Mouse (Mus musculus) intestine, embryonic 15.5 days (tissue): ENCODE data around the gene Pole4. TPM values are rescaled to one million over a fixed set of nuclear protein-coding genes. Genes with fewer than 3 reads are reported as not detected.
A peak's percentile ranks its signal among the peaks of the same experiment; 100 is the strongest.
"Not testable (repeated sequence)": the region's sequence is repeated elsewhere in the genome, so short reads cannot be mapped to it uniquely, and the experiment has no call there.

Experiments used
- ATAC-seq: fragments of 200-750 bp; cut with Nextera tagmentation; 2 replicates; pipeline ENCODE4 v1.8.0; 2017; ENCODE audit warnings: moderate TSS enrichment, moderate library complexity
- H3K27ac ChIP-seq: fragments of 300-500 bp; sonication (generic); 2 replicates; pipeline ENCODE4 v1.5.1; 2015; ENCODE audit warnings: mild to moderate bottlenecking, inconsistent platforms
- H3K27me3 ChIP-seq: fragments of 300-500 bp; sonication (generic); replicated peaks from 2 replicates; pipeline ENCODE4 v1.6.1; 2015; ENCODE audit warnings: inconsistent platforms
- H3K36me3 ChIP-seq: fragments of 300-500 bp; sonication (generic); 2 replicates; pipeline ENCODE4 v1.6.1; 2015; ENCODE audit warnings: inconsistent platforms
- H3K4me1 ChIP-seq: fragments of 300-500 bp; sonication (generic); replicated peaks from 2 replicates; pipeline ENCODE4 v1.6.1; 2015; ENCODE audit warnings: inconsistent platforms
- H3K4me2 ChIP-seq: fragments of 300-500 bp; sonication (generic); replicated peaks from 2 replicates; pipeline ENCODE4 v1.6.1; 2015; ENCODE audit warnings: mild to moderate bottlenecking, inconsistent platforms
- H3K4me3 ChIP-seq: fragments of 300-500 bp; sonication (generic); replicated peaks from 2 replicates; pipeline ENCODE4 v1.5.1; 2015; ENCODE audit warnings: inconsistent platforms
- H3K9ac ChIP-seq: fragments of 300-500 bp; sonication (generic); 2 replicates; pipeline ENCODE4 v1.6.1; 2015; ENCODE audit warnings: inconsistent platforms
- H3K9me3 ChIP-seq: fragments of 300-500 bp; sonication (generic); 2 replicates; pipeline ENCODE4 v1.6.1; 2016; ENCODE audit warnings: inconsistent platforms
- WGBS: fragments of 180-500 bp; shearing (Covaris S2); methylation state at CpG from one replicate; pipeline ENCODE4 v1.1.7; 2015; 5-methylcytosine and 5-hydroxymethylcytosine counted together
- polyA plus RNA-seq: library from polyadenylated mRNA; unstranded; fragments of >200 nt; fragmentation: Nextera tagmentation; extraction: Ambion mirVana; gene quantifications from 2 replicates; pipeline ENCODE4 v1.2.1, GENCODE M21; 2015

Pole4 gene
- polyA plus RNA-seq, 1 experiment from 2014 or later: 101 TPM

DNA sequence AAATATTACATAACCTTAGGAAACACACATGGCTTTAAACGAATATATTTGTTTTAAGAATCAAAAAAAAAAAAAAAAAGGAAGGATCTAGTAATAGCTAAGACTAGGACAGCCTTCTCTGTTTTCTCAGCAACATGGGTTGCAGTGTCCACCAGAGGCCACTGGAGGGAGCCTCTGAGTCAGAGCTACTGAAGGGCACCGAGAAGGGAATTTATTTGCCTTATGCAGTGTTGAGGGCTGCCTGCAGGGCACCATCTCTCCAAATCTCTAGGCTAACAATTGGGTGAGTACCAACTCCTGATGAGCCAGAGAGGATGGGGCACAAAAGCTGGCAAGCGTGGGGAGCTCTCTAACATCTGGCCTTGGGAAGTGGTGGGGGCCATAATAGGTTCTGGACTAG is 9.1 kb upstream of the Pole4 start:
- ATAC-seq: peak; percentile 57; the same call in 1 of the 2 replicates
- no peak overlapping the region for H3K4me3 ChIP-seq
- 0 out of 2 replicates have a peak, but pooled peaks cover 2% of the 10 kb centered on the region for H3K4me1 ChIP-seq
- H3K9me3 ChIP-seq: no peaks in the 10 kb centered on the region
- no peak overlapping the region for H3K9ac ChIP-seq
- no peak overlapping the region for H3K4me2 ChIP-seq
- no peak overlapping the region for H3K27ac ChIP-seq
- 13% methylated on average over 3 of the region's 3 CpGs for WGBS
- H3K27me3 ChIP-seq: no peaks in the 10 kb centered on the region
- H3K36me3 ChIP-seq: no peaks in the 10 kb centered on the region

- no peak overlapping the region for H3K27ac ChIP-seq
- no peak for ATAC-seq
- 77% methylated on average over 3 of the region's 3 CpGs for WGBS
These were observed 2.6 kb upstream of the Pole4 start for GRCm38 (mm10) chr6:82707742-82708141.

DNA sequence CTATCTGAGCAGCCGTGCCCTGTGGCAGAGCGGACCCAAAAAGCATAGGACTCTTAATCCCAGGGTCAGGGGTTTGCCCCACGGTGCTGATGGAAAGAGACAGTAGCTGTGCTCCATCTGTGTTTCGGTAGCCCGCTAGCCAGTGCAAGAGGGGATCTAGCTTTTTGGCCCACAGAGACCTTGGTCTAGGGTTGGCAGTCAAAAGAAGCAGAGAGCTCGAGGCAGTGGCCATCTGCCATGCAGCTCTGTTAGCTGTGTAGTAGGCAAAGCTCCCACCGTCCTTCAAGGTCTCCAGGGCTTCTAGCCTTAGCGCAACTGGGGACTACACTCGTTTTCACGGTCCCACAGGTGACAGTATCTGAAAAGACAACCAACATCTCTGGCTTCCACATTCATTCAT is 2.1 kb upstream of the Pole4 start:
- WGBS: 89% methylated on average over 10 of the region's 10 CpGs
- no peak overlapping the region for H3K9ac ChIP-seq
- no peaks in the 10 kb centered on the region for H3K9me3 ChIP-seq
- ATAC-seq: no peak
- H3K27ac ChIP-seq: no peak overlapping the region
- no peaks in the 10 kb centered on the region for H3K27me3 ChIP-seq
- H3K4me3 ChIP-seq: no peak overlapping the region
- no peaks in the 10 kb centered on the region for H3K36me3 ChIP-seq
- H3K4me1 ChIP-seq: 0 out of 2 replicates have a peak, but pooled peaks cover 4% of the 10 kb centered on the region
- no peak overlapping the region for H3K4me2 ChIP-seq

More at GRCm38 (mm10) chr6:82707742-82708141, 2.6 kb upstream of the Pole4 start:
- H3K36me3 ChIP-seq: no peaks in the 10 kb centered on the region
- no peaks in the 10 kb centered on the region for H3K4me1 ChIP-seq
- no peak overlapping the region for H3K4me3 ChIP-seq
- no peak overlapping the region for H3K4me2 ChIP-seq
- H3K9me3 ChIP-seq: no peaks in the 10 kb centered on the region
- no peak overlapping the region for H3K9ac ChIP-seq
- H3K27me3 ChIP-seq: no peaks in the 10 kb centered on the region

GRCm38 (mm10) chr6:82703710-82704109 is 1.5 kb downstream of the Pole4 start:
- Histone ChIP-seq H3K9me3 (no peaks in the 10 kb centered on the region), H3K4me2 (no peak overlapping the region), H3K9ac (no peak overlapping the region), H3K27me3 (no peaks in the 10 kb centered on the region), H3K4me3 (no peak overlapping the region), H3K4me1 (0 out of 2 replicates have a peak, but pooled peaks cover 4% of the 10 kb centered on the region), H3K36me3 (no peaks in the 10 kb centered on the region), H3K27ac (no peak overlapping the region)
- WGBS: 92% methylated on average over 3 of the region's 3 CpGs
- no peak for ATAC-seq

GRCm38 (mm10) chr6:82702593-82703017 is 2.6 kb downstream of the Pole4 start:
- WGBS: 29% methylated on average over 16 of the region's 16 CpGs
- Histone ChIP-seq H3K9me3 (no peaks in the 10 kb centered on the region), H3K4me3 (no peak overlapping the region), H3K27me3 (no peaks in the 10 kb centered on the region), H3K27ac (no peak overlapping the region), H3K4me2 (no peak overlapping the region), H3K4me1 (0 out of 2 replicates have a peak, but pooled peaks cover 4% of the 10 kb centered on the region), H3K9ac (no peak overlapping the region), H3K36me3 (no peaks in the 10 kb centered on the region)
- peak; percentile 90 for ATAC-seq

DNA sequence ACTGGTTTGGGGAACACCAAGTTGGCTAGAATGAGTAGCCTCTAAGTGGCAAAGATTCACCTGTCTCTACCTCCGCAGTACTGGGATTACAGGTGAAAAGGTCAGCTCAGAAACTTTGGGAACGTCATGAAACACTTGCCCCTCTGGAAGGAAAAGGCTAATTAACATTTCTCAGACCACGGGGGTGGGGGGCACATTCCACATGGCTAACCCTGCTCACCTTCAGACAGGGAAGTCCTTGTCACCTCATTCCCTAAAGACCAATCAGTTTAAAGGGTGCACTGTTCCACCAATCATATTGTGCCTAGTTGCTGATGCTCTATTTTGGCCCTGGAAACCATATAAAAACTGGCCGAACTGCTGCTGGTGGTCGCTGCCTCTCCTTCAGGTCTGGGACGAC is 3.9 kb downstream of the Pole4 start:
- WGBS: 66% methylated on average over 6 of the region's 6 CpGs
- 0 out of 2 replicates have a peak, but pooled peaks cover 4% of the 10 kb centered on the region for H3K4me1 ChIP-seq

GRCm38 (mm10) chr6:82699831-82700230 is 5.3 kb downstream of the Pole4 start:
- no peak for ATAC-seq
- Histone ChIP-seq H3K9me3 (no peaks in the 10 kb centered on the region), H3K4me1 (0 out of 2 replicates have a peak, but pooled peaks cover 4% of the 10 kb centered on the region), H3K9ac (no peak overlapping the region), H3K4me3 (no peak overlapping the region), H3K27me3 (no peaks in the 10 kb centered on the region), H3K4me2 (no peak overlapping the region), H3K27ac (no peak overlapping the region), H3K36me3 (no peaks in the 10 kb centered on the region)
- WGBS: 51% methylated on average over 5 of the region's 5 CpGs

More for the DNA sequence above, 3.9 kb downstream of the Pole4 start:
- H3K27ac ChIP-seq: no peak overlapping the region
- no peaks in the 10 kb centered on the region for H3K9me3 ChIP-seq
- no peak overlapping the region for H3K4me3 ChIP-seq
- no peaks in the 10 kb centered on the region for H3K36me3 ChIP-seq
- no peaks in the 10 kb centered on the region for H3K27me3 ChIP-seq
- no peak overlapping the region for H3K4me2 ChIP-seq
- no peak for ATAC-seq
- H3K9ac ChIP-seq: no peak overlapping the region

- ATAC-seq: no peak
- Histone ChIP-seq H3K4me2 (no peak overlapping the region), H3K9me3 (no peaks in the 10 kb centered on the region), H3K36me3 (no peaks in the 10 kb centered on the region), H3K4me1 (no peaks in the 10 kb centered on the region), H3K27me3 (no peaks in the 10 kb centered on the region), H3K9ac (no peak overlapping the region), H3K27ac (no peak overlapping the region), H3K4me3 (no peak overlapping the region)
- 89% methylated on average over 3 of the region's 3 CpGs for WGBS
These were observed 8.4 kb downstream of the Pole4 start for GRCm38 (mm10) chr6:82696736-82697135.

- ATAC-seq: no peak
- H3K27ac ChIP-seq: no peak overlapping the region
- no peak overlapping the region for H3K4me2 ChIP-seq
- H3K9me3 ChIP-seq: no peaks in the 10 kb centered on the region
- no peaks in the 10 kb centered on the region for H3K27me3 ChIP-seq
- WGBS: 47% methylated on average over 13 of the region's 13 CpGs
- H3K4me3 ChIP-seq: no peak overlapping the region
- no peak overlapping the region for H3K9ac ChIP-seq
- no peaks in the 10 kb centered on the region for H3K4me1 ChIP-seq
- no peaks in the 10 kb centered on the region for H3K36me3 ChIP-seq
These were observed 10.5 kb downstream of the Pole4 start for GRCm38 (mm10) chr6:82694668-82695067.

DNA sequence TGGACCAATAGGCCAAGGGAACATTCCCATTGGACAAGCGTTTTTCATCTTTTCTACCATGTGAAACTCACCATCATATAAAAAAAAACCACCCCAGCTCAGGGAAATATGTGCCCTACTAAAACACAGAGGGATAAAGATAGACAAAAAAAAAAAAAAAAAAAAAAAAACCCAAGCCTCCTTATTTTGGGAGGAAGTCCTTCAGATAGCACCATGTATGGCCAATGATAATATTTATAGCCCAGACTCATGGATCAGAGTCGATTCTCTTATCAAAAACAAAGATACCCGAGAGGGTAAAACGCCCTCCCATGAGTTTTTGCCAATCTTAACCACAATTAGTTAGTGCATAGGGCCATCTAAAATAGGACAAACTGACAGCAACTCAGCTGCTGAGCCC is 15.7 kb downstream of the Pole4 start:
- no peaks in the 10 kb centered on the region for H3K36me3 ChIP-seq
- H3K4me2 ChIP-seq: no peak overlapping the region
- no peak overlapping the region for H3K27ac ChIP-seq
- H3K27me3 ChIP-seq: no peaks in the 10 kb centered on the region
- WGBS: 84% methylated on average over 4 of the region's 4 CpGs
- ATAC-seq: no peak
- no peaks in the 10 kb centered on the region for H3K4me1 ChIP-seq
- no peak overlapping the region for H3K9ac ChIP-seq
- H3K4me3 ChIP-seq: no peak overlapping the region
- no peaks in the 10 kb centered on the region for H3K9me3 ChIP-seq

DNA sequence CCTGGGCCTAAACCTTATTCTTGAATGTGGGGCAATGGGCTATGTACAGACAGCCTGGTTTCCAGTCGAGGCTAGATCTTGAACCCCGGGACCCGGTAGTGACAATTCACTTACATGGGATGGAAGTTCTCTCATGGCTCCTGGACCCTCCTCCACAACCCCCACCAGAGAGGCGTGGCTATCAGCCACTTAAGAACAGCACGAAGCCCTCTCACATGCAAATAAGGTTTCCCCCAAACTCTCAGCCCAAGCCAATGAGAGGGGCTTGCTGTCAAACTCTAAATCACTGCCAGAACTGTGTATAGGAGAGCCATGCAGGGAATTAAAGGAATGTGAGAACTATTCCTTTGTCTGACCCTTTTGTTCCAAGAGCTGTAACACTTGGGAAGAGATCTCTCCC is 16.6 kb downstream of the Pole4 start:
- not testable (repeated sequence) for H3K36me3 ChIP-seq, H3K4me3 ChIP-seq, H3K4me1 ChIP-seq, H3K27ac ChIP-seq, H3K9me3 ChIP-seq, H3K4me2 ChIP-seq, ATAC-seq, H3K27me3 ChIP-seq, H3K9ac ChIP-seq
- WGBS: 60% methylated on average over 5 of the region's 5 CpGs

DNA sequence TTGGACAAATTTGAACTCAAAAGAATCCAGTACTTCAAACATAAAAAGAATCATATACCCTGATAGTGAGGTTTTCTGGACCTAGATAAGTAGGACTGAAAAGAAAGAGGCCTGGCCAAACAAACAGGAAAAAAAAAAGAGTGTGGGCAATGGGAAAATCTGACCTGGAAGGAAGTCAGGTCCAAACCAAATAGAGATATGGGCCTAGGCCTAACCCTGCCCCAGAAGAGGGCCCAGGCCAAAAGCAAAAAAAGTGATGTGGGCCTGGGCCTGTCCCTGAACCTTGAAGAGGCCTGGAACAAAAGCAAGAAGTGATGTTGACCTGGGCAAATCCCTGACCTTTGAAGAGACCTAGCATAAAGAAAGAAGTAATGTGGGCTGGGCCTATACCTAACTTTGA is 21.0 kb downstream of the Pole4 start:
- no peak for ATAC-seq
- Histone ChIP-seq H3K4me3 (no peak overlapping the region), H3K4me2 (no peak overlapping the region), H3K9ac (no peak overlapping the region), H3K27ac (no peak overlapping the region), H3K27me3 (no peaks in the 10 kb centered on the region), H3K4me1 (no peaks in the 10 kb centered on the region), H3K36me3 (no peaks in the 10 kb centered on the region), H3K9me3 (no peaks in the 10 kb centered on the region)

DNA sequence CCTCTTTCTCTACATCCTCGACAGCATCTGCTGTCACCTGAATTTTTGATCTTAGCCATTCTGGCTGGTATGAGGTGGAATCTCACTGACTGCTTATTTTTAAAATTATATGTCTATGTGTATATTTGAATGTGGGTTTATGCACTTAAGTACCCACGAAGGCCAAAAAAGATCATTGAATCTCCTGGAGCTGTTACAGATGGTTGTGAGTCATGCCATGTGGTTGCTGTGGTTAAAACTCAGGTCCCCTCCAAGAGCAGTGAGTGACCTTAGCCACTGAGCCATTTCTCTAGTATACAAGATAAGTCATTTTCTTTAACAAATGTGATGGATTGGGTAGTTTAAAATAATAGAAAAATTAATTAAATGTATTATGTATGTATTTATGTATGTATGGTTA is 25.9 kb downstream of the Pole4 start:
- not testable (repeated sequence) for H3K4me1 ChIP-seq, H3K9ac ChIP-seq, H3K27me3 ChIP-seq, H3K27ac ChIP-seq, H3K4me3 ChIP-seq, H3K36me3 ChIP-seq, H3K4me2 ChIP-seq, ATAC-seq, H3K9me3 ChIP-seq
- WGBS: 70% methylated on average over 2 of the region's 2 CpGs
